Mouse (Mus musculus) lung, adult 2 months (tissue): ENCODE measurements around the gene Doc2b.

ENCODE experiments used
- CTCF ChIP-seq: fragments of 200-500 bp; IDR thresholded peaks from 2 replicates; pipeline ENCODE4 v1.5.1; 2011; ENCODE audit warnings: mild to moderate bottlenecking, low read length, control low read depth; ENCODE audit not compliant: insufficient read depth
- POLR2A ChIP-seq: fragments of 200-500 bp; IDR thresholded peaks from 2 replicates; pipeline ENCODE4 v1.6.1; 2011; ENCODE audit warnings: low read depth, mild to moderate bottlenecking, control low read depth, low read length, borderline replicate concordance; ENCODE audit errors: extremely low read depth

DNA sequence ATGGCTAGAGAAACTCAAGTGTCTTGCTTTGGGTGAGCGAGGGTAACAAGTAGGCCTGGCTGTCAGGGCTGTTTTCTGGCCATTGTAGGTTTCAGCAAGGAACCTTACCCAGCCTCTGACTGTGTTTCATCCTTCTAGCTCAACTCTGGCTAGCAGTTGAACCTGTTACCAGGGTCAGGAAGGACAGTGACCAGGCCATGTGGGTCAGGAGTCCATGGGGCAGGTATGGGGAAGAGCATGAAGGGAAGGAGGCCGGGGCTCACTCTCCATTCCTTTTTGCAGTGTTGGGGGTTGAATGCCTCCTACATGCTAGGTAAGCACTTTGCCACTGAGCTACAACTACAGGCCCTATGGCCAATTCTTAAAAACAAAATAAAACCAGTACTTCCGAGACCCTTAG, 34.5 kb upstream of the Doc2b start:
- TF ChIP-seq CTCF (no peak), POLR2A (no peak)
